Mouse (Mus musculus): ENCODE measurements around the gene Nol4l. TPM values are rescaled to one million over a fixed set of nuclear protein-coding genes. Genes with fewer than 3 reads are reported as not detected.

Nol4l gene
- polyA plus RNA-seq, 1 experiment: 29.2 TPM

GRCm38 (mm10) chr2:153428485-153428884 is 101.3 kb downstream of the Nol4l start:
- 23% methylated on average over 2 of the region's 2 CpGs for WGBS
- DNase-seq (ENCODE audit: low read depth, low spot score): no peak

GRCm38 (mm10) chr2:153426931-153427330 is 102.8 kb downstream of the Nol4l start:
- DNase-seq (ENCODE audit: low read depth, low spot score): no peak
- 49% methylated on average over 2 of the region's 2 CpGs for WGBS

GRCm38 (mm10) chr2:153425998-153426670 is 103.6 kb downstream of the Nol4l start:
- WGBS: 51% methylated on average over 9 of the region's 9 CpGs
- no peak for DNase-seq (ENCODE audit: low read depth, low spot score)

GRCm38 (mm10) chr2:153425124-153425844 is 104.5 kb downstream of the Nol4l start:
- 29% methylated on average over 4 of the region's 4 CpGs for WGBS
- no peak for DNase-seq (ENCODE audit: low read depth, low spot score)

- DNase-seq (ENCODE audit: low read depth, low spot score): no peak
- 31% methylated on average over 8 of the region's 8 CpGs for WGBS
These were observed 105.2 kb downstream of the Nol4l start for GRCm38 (mm10) chr2:153424557-153424956.

- no peak for DNase-seq (ENCODE audit: low read depth, low spot score)
- 82% methylated on average over 3 of the region's 3 CpGs for WGBS
These were observed 106.7 kb downstream of the Nol4l start for GRCm38 (mm10) chr2:153423113-153423512.

- 78% methylated on average over 5 of the region's 5 CpGs for WGBS
- no peak for DNase-seq (ENCODE audit: low read depth, low spot score)
These were observed 107.7 kb downstream of the Nol4l start for GRCm38 (mm10) chr2:153422051-153422450.

GRCm38 (mm10) chr2:153421233-153421632 is 108.5 kb downstream of the Nol4l start:
- DNase-seq (ENCODE audit: low read depth, low spot score): no peak

GRCm38 (mm10) chr2:153418381-153418780 is 111.4 kb downstream of the Nol4l start:
- 84% methylated on average over 1 of the region's 1 CpGs for WGBS
- DNase-seq (ENCODE audit: low read depth, low spot score): no peak

GRCm38 (mm10) chr2:153417841-153418240 is 111.9 kb downstream of the Nol4l start:
- WGBS: 95% methylated on average over 12 of the region's 12 CpGs
- no peak for DNase-seq (ENCODE audit: low read depth, low spot score)

GRCm38 (mm10) chr2:153414607-153415006 is 115.2 kb downstream of the Nol4l start:
- WGBS: 31% methylated on average over 2 of the region's 2 CpGs
- no peak for DNase-seq (ENCODE audit: low read depth, low spot score)

- 55% methylated on average over 6 of the region's 6 CpGs for WGBS
- no peak for DNase-seq (ENCODE audit: low read depth, low spot score)
These were observed 117.2 kb downstream of the Nol4l start for GRCm38 (mm10) chr2:153412563-153412962.

GRCm38 (mm10) chr2:153411557-153411956 is 118.2 kb downstream of the Nol4l start:
- DNase-seq (ENCODE audit: low read depth, low spot score): no peak
- WGBS: 77% methylated on average over 9 of the region's 9 CpGs

- 76% methylated on average over 3 of the region's 3 CpGs for WGBS
- no peak for DNase-seq (ENCODE audit: low read depth, low spot score)
These were observed 120.8 kb downstream of the Nol4l start for GRCm38 (mm10) chr2:153408971-153409370.

GRCm38 (mm10) chr2:153406882-153407281 is 122.9 kb downstream of the Nol4l start:
- DNase-seq (ENCODE audit: low read depth, low spot score): no peak
- 65% methylated on average over 6 of the region's 6 CpGs for WGBS

GRCm38 (mm10) chr2:153404882-153405281 is 124.9 kb downstream of the Nol4l start:
- DNase-seq (ENCODE audit: low read depth, low spot score): peak; percentile 27
- 33% methylated on average over 3 of the region's 3 CpGs for WGBS

GRCm38 (mm10) chr2:153404062-153404461 is 125.7 kb downstream of the Nol4l start:
- 81% methylated on average over 3 of the region's 3 CpGs for WGBS

GRCm38 (mm10) chr2:153399166-153399565 is 130.6 kb downstream of the Nol4l start:
- DNase-seq (ENCODE audit: low read depth, low spot score): no peak
- WGBS: 85% methylated on average over 15 of the region's 15 CpGs

More at GRCm38 (mm10) chr2:153404062-153404461, 125.7 kb downstream of the Nol4l start:
- no peak for DNase-seq (ENCODE audit: low read depth, low spot score)

- WGBS: 92% methylated on average over 11 of the region's 11 CpGs
- DNase-seq (ENCODE audit: low read depth, low spot score): no peak
These were observed 131.8 kb downstream of the Nol4l start for GRCm38 (mm10) chr2:153397790-153398515.

- WGBS: 87% methylated on average over 10 of the region's 10 CpGs
- no peak for DNase-seq (ENCODE audit: low read depth, low spot score)
These were observed 136.7 kb downstream of the Nol4l start for GRCm38 (mm10) chr2:153393045-153393444.

GRCm38 (mm10) chr2:153389831-153390230 is 139.9 kb downstream of the Nol4l start:
- DNase-seq (ENCODE audit: low read depth, low spot score): no peak
- WGBS: 92% methylated on average over 2 of the region's 2 CpGs

All from large intestine, adult 2 months (tissue).